Mouse (Mus musculus) embryonic fibroblast, embryonic 13.5 days (primary cell): ENCODE results near the gene Nrn1l.

ENCODE experiments used
- CTCF ChIP-seq: IDR thresholded peaks from 2 replicates; pipeline ENCODE4 v1.5.1; 2011; ENCODE audit warnings: mild to moderate bottlenecking, control low read depth, low read length, moderate library complexity, borderline replicate concordance; ENCODE audit not compliant: insufficient read depth
- POLR2A ChIP-seq: IDR thresholded peaks from 2 replicates; pipeline ENCODE4 v1.6.1; 2011; ENCODE audit warnings: low read depth, mild to moderate bottlenecking, control low read depth, low read length, moderate library complexity

DNA sequence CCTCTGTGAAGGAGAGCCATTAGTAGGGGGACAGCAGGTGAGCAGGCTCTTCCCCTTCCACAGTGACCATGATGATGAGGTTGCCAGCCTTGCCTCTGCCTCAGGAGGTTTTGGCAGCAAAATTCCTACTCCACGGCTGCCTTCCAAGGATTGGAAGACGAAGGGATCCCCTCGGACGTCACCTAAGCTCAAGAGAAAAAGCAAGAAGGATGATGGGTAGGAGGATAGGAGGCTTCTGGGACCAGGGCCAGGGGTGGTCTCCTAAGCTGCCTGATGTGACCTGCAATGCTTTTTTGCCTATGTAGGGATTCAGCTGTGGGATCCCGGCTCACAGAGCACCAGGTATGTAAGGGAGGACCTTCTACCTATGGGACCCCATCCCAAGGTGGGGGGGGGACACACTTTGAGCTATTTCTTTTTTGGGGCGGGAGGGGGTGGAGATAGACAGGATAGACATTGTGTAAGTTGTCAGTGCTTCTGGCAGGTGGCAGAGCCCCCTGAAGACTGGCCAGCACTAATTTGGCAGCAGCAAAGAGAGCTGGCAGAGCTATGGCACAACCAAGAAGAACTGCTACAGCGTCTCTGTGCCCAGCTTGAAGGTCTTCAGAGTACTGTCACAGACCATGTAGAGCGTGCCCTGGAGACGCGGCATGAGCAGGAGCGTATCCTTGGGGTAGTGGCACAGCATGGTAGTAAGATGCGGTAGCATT, 3.5 kb upstream of the Nrn1l start:
- no peak for TF ChIP-seq POLR2A
- no peak for TF ChIP-seq CTCF
